Mouse (Mus musculus): ENCODE measurements around the gene Vps53.

GRCm38 (mm10) chr11:76122571-76122970 is 56.9 kb downstream of the Vps53 start:
- TF ChIP-seq POLR2A (IDR thresholded peaks at IDR 0.05; ENCODE audit: borderline replicate concordance, extremely low read depth, insufficient read depth, insufficient read length, poor library complexity, severe bottlenecking) (no peak), CTCF (IDR thresholded peaks at IDR 0.05; ENCODE audit: borderline replicate concordance, extremely low read depth, insufficient read depth, insufficient read length) (no peak)

Data from brain, embryonic 14.5 days (tissue).